Comparison of ENCODE assay signal across 29 mouse cellular contexts in the genomic region with DNA sequence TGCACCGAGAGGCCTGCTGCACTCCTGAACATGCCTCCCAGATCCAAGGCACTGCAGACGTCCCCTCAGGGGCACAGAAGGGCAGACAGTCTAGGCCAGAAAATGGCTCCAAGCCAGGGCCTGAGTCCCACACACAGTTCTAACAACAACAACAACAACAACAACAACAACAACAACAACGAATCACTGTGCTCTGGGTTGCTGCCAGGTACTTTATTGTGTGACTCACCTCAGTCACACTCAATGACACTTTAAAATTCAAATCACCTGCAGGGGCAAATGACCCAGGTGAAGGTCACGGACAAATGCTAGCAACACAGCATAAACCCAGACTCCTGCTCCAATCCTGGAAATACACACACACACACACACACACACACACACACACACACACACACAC. TPM values are rescaled to one million over a fixed set of nuclear protein-coding genes. Genes with fewer than 3 reads are reported as not detected.
A peak's percentile ranks its signal among the peaks of the same experiment; 100 is the strongest.
DNase-seq lines count a peak whose midpoint lies in the region; ATAC-seq and TF ChIP-seq lines count a peak whose summit lies in the region.
"Had no signal": no experiment of that assay in that cellular context is flagged by ENCODE, and none has a peak within 500 bp of the region (broad histone marks: within the 10 kb centered on the region; RNA-seq: fewer than 3 reads in every experiment).

No protein-coding gene starts in this region.

- no peaks in the 10 kb centered on the region for H3K9me3 ChIP-seq in heart, embryonic 16.5 days (replicated peaks; ENCODE audit: control insufficient read depth, low read length)
- no peaks in the 10 kb centered on the region for H3K9me3 ChIP-seq in kidney, embryonic 15.5 days (replicated peaks)
- no peaks in the 10 kb centered on the region for H3K9me3 ChIP-seq in liver, postnatal 0 days (ENCODE audit: low read length)
- H3K9me3 ChIP-seq: embryonic facial prominence, embryonic 15.5 days; heart, embryonic 15.5 days; limb, embryonic 15.5 days; neural tube, embryonic 13.5 days had no signal

- no peak overlapping the region for H3K4me3 ChIP-seq in heart, embryonic 16.5 days (ENCODE audit: low read length)
- H3K4me3 ChIP-seq in kidney, embryonic 15.5 days (replicated peaks) = no peak overlapping the region
- H3K4me3 ChIP-seq in liver, postnatal 0 days (ENCODE audit: low read depth, low read length) = no peak overlapping the region
- H3K4me3 ChIP-seq: embryonic facial prominence, embryonic 15.5 days; heart, adult 2 months; heart, embryonic 15.5 days; limb, embryonic 15.5 days; myocyte; neural tube, embryonic 13.5 days had no signal

- peak overlapping the region; percentile 7; the same call in 1 of the 2 replicates for H3K9ac ChIP-seq in heart, embryonic 16.5 days (ENCODE audit: low read length)
- no peak overlapping the region for H3K9ac ChIP-seq in kidney, embryonic 15.5 days
- H3K9ac ChIP-seq in liver, postnatal 0 days (replicated peaks) = peak overlapping the region; percentile 34; the same call in 1 of the 2 replicates
- H3K9ac ChIP-seq: embryonic facial prominence, embryonic 15.5 days; heart, embryonic 15.5 days; limb, embryonic 15.5 days; neural tube, embryonic 13.5 days had no signal

- H3K36me3 ChIP-seq in heart, embryonic 16.5 days (ENCODE audit: control insufficient read depth, insufficient read depth) = no peaks in the 10 kb centered on the region
- H3K36me3 ChIP-seq in kidney, embryonic 15.5 days = no peaks in the 10 kb centered on the region
- H3K36me3 ChIP-seq in liver, postnatal 0 days (replicated peaks; ENCODE audit: insufficient read depth, low read length) = no peaks in the 10 kb centered on the region
- H3K36me3 ChIP-seq: embryonic facial prominence, embryonic 15.5 days; heart, embryonic 15.5 days; limb, embryonic 15.5 days; neural tube, embryonic 13.5 days had no signal

- no peak overlapping the region for H3K27ac ChIP-seq in heart, embryonic 16.5 days (ENCODE audit: low read length)
- H3K27ac ChIP-seq in kidney, embryonic 15.5 days = no peak overlapping the region
- H3K27ac ChIP-seq in liver, postnatal 0 days (ENCODE audit: low read depth) = peak overlapping the region; percentile 94
- H3K27ac ChIP-seq: embryonic facial prominence, embryonic 15.5 days; heart, adult 2 months; heart, embryonic 15.5 days; limb, embryonic 15.5 days; macrophage; neural tube, embryonic 13.5 days had no signal

- ATAC-seq in heart, embryonic 16.5 days (replicated peaks; ENCODE audit: extremely low read depth, insufficient read depth, low FRiP score) = no peak
- ATAC-seq in kidney, embryonic 15.5 days (replicated peaks; ENCODE audit: low FRiP score) = no peak
- ATAC-seq in liver, postnatal 0 days = no peak
- ATAC-seq: CD4-positive, CD25-positive, alpha-beta regulatory T cell, adult 4 months; forebrain, embryonic 16.5 days; hindbrain, embryonic 16.5 days; midbrain, embryonic 16.5 days had no signal

- 63% methylated on average over 4 of the region's 4 CpGs for WGBS in heart, embryonic 16.5 days
- 62% methylated on average over 4 of the region's 4 CpGs for WGBS in kidney, embryonic 15.5 days
- WGBS in liver, postnatal 0 days (ENCODE audit: insufficient replicate concordance) = 72% methylated on average over 4 of the region's 4 CpGs

- TF ChIP-seq CTCF in liver, postnatal 0 days (IDR thresholded peaks at IDR 0.05; ENCODE audit: low read depth) = no peak

- no peak overlapping the region for H3K4me2 ChIP-seq in heart, embryonic 16.5 days (ENCODE audit: low read depth, low read length)
- H3K4me2 ChIP-seq in kidney, embryonic 15.5 days = no peak overlapping the region
- H3K4me2 ChIP-seq in liver, postnatal 0 days (ENCODE audit: low read depth, low read length) = no peak overlapping the region
- H3K4me2 ChIP-seq: embryonic facial prominence, embryonic 15.5 days; heart, embryonic 15.5 days; limb, embryonic 15.5 days; neural tube, embryonic 13.5 days had no signal

- no peaks in the 10 kb centered on the region for H3K27me3 ChIP-seq in heart, embryonic 16.5 days (ENCODE audit: control insufficient read depth, insufficient read depth, low read length)
- no peaks in the 10 kb centered on the region for H3K27me3 ChIP-seq in kidney, embryonic 15.5 days
- no peaks in the 10 kb centered on the region for H3K27me3 ChIP-seq in liver, postnatal 0 days (ENCODE audit: insufficient read depth, low read length)
- H3K27me3 ChIP-seq: embryonic facial prominence, embryonic 15.5 days; heart, embryonic 15.5 days; limb, embryonic 15.5 days; neural tube, embryonic 13.5 days had no signal

- peaks cover 15% of the 10 kb centered on the region for H3K4me1 ChIP-seq in heart, embryonic 16.5 days (ENCODE audit: control insufficient read depth, insufficient read depth, low read length)
- peaks cover 3% of the 10 kb centered on the region; the same call in 1 of the 2 replicates for H3K4me1 ChIP-seq in kidney, embryonic 15.5 days
- peaks cover 9% of the 10 kb centered on the region for H3K4me1 ChIP-seq in liver, postnatal 0 days (ENCODE audit: insufficient read depth)
- H3K4me1 ChIP-seq: embryonic facial prominence, embryonic 15.5 days; limb, embryonic 15.5 days; neural tube, embryonic 13.5 days had no signal

- DNase-seq in heart, adult 18-20 months = no peak
- peak; percentile 45 to 67 for DNase-seq in kidney, adult 8-10 months
- DNase-seq in kidney, postnatal 14 days = peak; percentile 64
- no peak for DNase-seq in liver, postnatal 0 days
- DNase-seq in cerebellum, adult 11-12 months = no peak
- DNase-seq in spleen, postnatal 4 days (ENCODE audit: low spot score in 2 of 2) = no peak
- DNase-seq: adrenal gland, postnatal 25 days; cerebellum, adult 9-11 months; gastrocnemius, postnatal 10 days; heart, adult 2 months; heart, postnatal 4 days; layer of hippocampus, adult 9-11 months; left cerebral cortex, postnatal 4 days; retina, postnatal 1 day; thymus, adult 18-20 months; thymus, postnatal 36 days had no signal

- no peak for TF ChIP-seq EP300 in liver, postnatal 0 days (IDR thresholded peaks at IDR 0.05; ENCODE audit: low read depth)

RNA-seq across cellular contexts. Expression of a gene that starts 7.6 kb away (rescaled TPM):
- polyA plus RNA-seq in heart, embryonic 16.5 days (2015; fragmentation: Nextera tagmentation; extraction: Ambion mirVana) = 26.9 and 28.1 TPM in 2 replicates
- total RNA-seq in heart, adult 18-20 months (2021) = 10 to 100 TPM; 36.0 to 36.5 TPM
- polyA plus RNA-seq in kidney, embryonic 15.5 days (2015; fragmentation: Nextera tagmentation; extraction: Ambion mirVana) = 9.8 and 10.8 TPM in 2 replicates
- polyA plus RNA-seq in liver, postnatal 0 days (2015; fragmentation: Nextera tagmentation; extraction: Ambion mirVana) = 32.2 and 32.3 TPM in 2 replicates

RNA-seq across cellular contexts. Expression of a gene that starts 19.8 kb away (rescaled TPM):
- polyA plus RNA-seq in heart, embryonic 16.5 days (2015; fragmentation: Nextera tagmentation; extraction: Ambion mirVana) = 31.5 and 34.3 TPM in 2 replicates
- total RNA-seq in heart, adult 18-20 months (2021) = 1 to 10 TPM; 4.8 to 6.4 TPM
- polyA plus RNA-seq in kidney, embryonic 15.5 days (2015; fragmentation: Nextera tagmentation; extraction: Ambion mirVana) = 76.3 and 83.0 TPM in 2 replicates
- polyA plus RNA-seq in liver, postnatal 0 days (2015; fragmentation: Nextera tagmentation; extraction: Ambion mirVana) = 12.8 and 13.7 TPM in 2 replicates

RNA-seq across cellular contexts. Expression of a gene that starts 26.7 kb away (rescaled TPM):
- 37.4 and 40.0 TPM in 2 replicates for polyA plus RNA-seq in heart, embryonic 16.5 days (2015; fragmentation: Nextera tagmentation; extraction: Ambion mirVana)
- total RNA-seq in heart, adult 18-20 months (2021) = 10 to 100 TPM; 89.0 to 98.3 TPM
- polyA plus RNA-seq in kidney, embryonic 15.5 days (2015; fragmentation: Nextera tagmentation; extraction: Ambion mirVana) = 19.8 and 20.8 TPM in 2 replicates
- 51.2 and 56.3 TPM in 2 replicates for polyA plus RNA-seq in liver, postnatal 0 days (2015; fragmentation: Nextera tagmentation; extraction: Ambion mirVana)

RNA-seq across cellular contexts. Expression of a gene that starts 39.5 kb away (rescaled TPM):
- polyA plus RNA-seq in heart, embryonic 16.5 days (2015; fragmentation: Nextera tagmentation; extraction: Ambion mirVana) = 39.4 and 42.6 TPM in 2 replicates
- total RNA-seq in heart, adult 18-20 months (2021) = 10 to 100 TPM; 77.9 to 86.5 TPM
- 40.1 and 41.7 TPM in 2 replicates for polyA plus RNA-seq in kidney, embryonic 15.5 days (2015; fragmentation: Nextera tagmentation; extraction: Ambion mirVana)
- polyA plus RNA-seq in liver, postnatal 0 days (2015; fragmentation: Nextera tagmentation; extraction: Ambion mirVana) = 18.6 and 20.3 TPM in 2 replicates

RNA-seq across cellular contexts. Expression of a gene that starts 42.3 kb away (rescaled TPM):
- polyA plus RNA-seq in heart, embryonic 16.5 days (2015; fragmentation: Nextera tagmentation; extraction: Ambion mirVana) = 0.22 and 0.40 TPM in 2 replicates
- 1 to 10 TPM; 3.4 to 3.6 TPM for total RNA-seq in heart, adult 18-20 months (2021)
- polyA plus RNA-seq in kidney, embryonic 15.5 days (2015; fragmentation: Nextera tagmentation; extraction: Ambion mirVana) = 0.26 and 0.33 TPM in 2 replicates
- 0.14 and 0.18 TPM in 2 replicates for polyA plus RNA-seq in liver, postnatal 0 days (2015; fragmentation: Nextera tagmentation; extraction: Ambion mirVana)
- total RNA-seq: common myeloid progenitor, adult 5-6 weeks had no signal

Comparison
In these comparisons a context has a peak if more than half of its experiments do, and no peak if none do; other contexts are left out.
1. DNase-seq: peak in kidney, adult 8-10 months (2 of 2) and kidney, postnatal 14 days (single experiment); none in heart, adult 18-20 months (0 of 2), liver, postnatal 0 days (single experiment), cerebellum, adult 11-12 months (single experiment) and spleen, postnatal 4 days (0 of 2).